Mouse (Mus musculus) midbrain, postnatal 0 days (tissue): ENCODE results near the gene Erbb4. TPM values are rescaled to one million over a fixed set of nuclear protein-coding genes. Genes with fewer than 3 reads are reported as not detected.
"Not testable (repeated sequence)": the region's sequence is repeated elsewhere in the genome, so short reads cannot be mapped to it uniquely, and the experiment has no call there.

Source experiments
- ATAC-seq: fragments of 200-750 bp; cut with Nextera tagmentation; 2 replicates; pipeline ENCODE4 v1.8.0; 2017; ENCODE audit warnings: moderate number of reproducible peaks, mild to moderate bottlenecking, moderate TSS enrichment, moderate library complexity; ENCODE audit not compliant: low FRiP score
- DNase-seq: peaks from one replicate; pipeline ENCODE4 v3.0.0-alpha.2; 2015; ENCODE audit warnings: low spot score
- H3K27ac ChIP-seq: fragments of 300-500 bp; sonication (generic); 2 replicates; pipeline ENCODE4 v1.5.1; 2014; ENCODE audit warnings: low read depth, mild to moderate bottlenecking, low read length, mixed read lengths
- H3K27me3 ChIP-seq: fragments of 300-500 bp; sonication (generic); 2 replicates; pipeline ENCODE4 v1.6.1; 2014; ENCODE audit warnings: low read length, control low read depth, mixed read lengths; ENCODE audit not compliant: insufficient read depth
- H3K36me3 ChIP-seq: fragments of 300-500 bp; sonication (generic); 2 replicates; pipeline ENCODE4 v1.6.1; 2014; ENCODE audit warnings: low read length, control low read depth, mixed read lengths; ENCODE audit not compliant: insufficient read depth
- H3K4me1 ChIP-seq: fragments of 300-500 bp; sonication (generic); 2 replicates; pipeline ENCODE4 v1.6.1; 2014; ENCODE audit warnings: mild to moderate bottlenecking, control low read depth, antibody characterized with exemption, low read length, mixed read lengths; ENCODE audit not compliant: insufficient read depth
- H3K4me2 ChIP-seq: fragments of 300-500 bp; sonication (generic); 2 replicates; pipeline ENCODE4 v1.6.1; 2014; ENCODE audit warnings: low read depth, mild to moderate bottlenecking, low read length, mixed read lengths; ENCODE audit not compliant: poor library complexity, severe bottlenecking
- H3K4me3 ChIP-seq: fragments of 300-500 bp; sonication (generic); 2 replicates; pipeline ENCODE4 v1.5.1; 2014; ENCODE audit warnings: low read depth, mild to moderate bottlenecking, low read length, moderate library complexity
- H3K9ac ChIP-seq: fragments of 300-500 bp; sonication (generic); replicated peaks from 2 replicates; pipeline ENCODE4 v1.6.1; 2014; ENCODE audit warnings: mild to moderate bottlenecking, low read length, moderate library complexity, mixed read lengths; ENCODE audit not compliant: poor library complexity, severe bottlenecking
- H3K9me3 ChIP-seq: fragments of 300-500 bp; sonication (generic); 2 replicates; pipeline ENCODE4 v1.6.1; 2016; ENCODE audit warnings: low read length, control low read depth
- CTCF ChIP-seq: IDR thresholded peaks from 2 replicates; pipeline ENCODE4 v1.5.1; 2016; ENCODE audit warnings: antibody characterized with exemption, mild to moderate bottlenecking
- WGBS: fragments of 180-500 bp; shearing (Covaris S2); extraction: QIAGEN DNeasy Blood & Tissue Kit; methylation state at CpG from one replicate; pipeline ENCODE4 v1.1.7; 2014; 5-methylcytosine and 5-hydroxymethylcytosine counted together
- polyA plus RNA-seq: library from polyadenylated mRNA; unstranded; fragments of >200 nt; fragmentation: Nextera tagmentation; extraction: Ambion mirVana; gene quantifications from 2 replicates; pipeline ENCODE4 v1.2.1, GENCODE M21; 2015
- total RNA-seq: library from RNA; depleted of rRNA; stranded (reverse); fragments of >200 nt; gene quantifications from 2 replicates; pipeline ENCODE4 v1.2.3, GENCODE M21; 2014

The Erbb4 gene
- total and polyA plus RNA-seq, 2 experiments from 2014 or later: 7.8 to 33.5 TPM

GRCm38 (mm10) chr1:68823116-68823644 lies 284.7 kb downstream of the Erbb4 start:
- Histone ChIP-seq H3K4me2 (no peak overlapping the region), H3K4me3 (no peak overlapping the region), H3K9me3 (no peaks in the 10 kb centered on the region), H3K9ac (no peak overlapping the region), H3K27me3 (no peaks in the 10 kb centered on the region), H3K27ac (no peak overlapping the region), H3K4me1 (no peaks in the 10 kb centered on the region), H3K36me3 (no peaks in the 10 kb centered on the region)
- WGBS: 42% methylated on average over 2 of the region's 2 CpGs
- no peak for ATAC-seq
- peak; percentile 18 for DNase-seq
- TF ChIP-seq CTCF: no peak

DNA sequence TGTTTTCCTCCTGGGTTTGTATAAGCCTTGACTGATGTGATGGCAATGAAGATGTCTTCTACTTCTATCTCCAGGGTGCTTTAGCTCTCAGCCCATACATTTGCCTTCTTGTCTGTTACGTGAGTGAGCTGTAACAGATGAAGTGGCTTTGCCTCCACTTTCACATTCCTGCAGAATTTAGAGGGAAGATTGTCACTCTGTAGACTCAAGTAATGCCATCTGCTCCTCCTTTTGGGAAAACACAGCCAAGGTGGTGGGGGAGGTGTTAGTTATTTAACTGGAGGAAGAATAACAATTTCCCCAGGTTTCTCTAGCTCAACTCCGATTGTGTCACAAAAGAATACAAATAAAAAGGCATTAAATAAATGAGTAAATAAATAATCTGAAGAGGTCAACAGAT lies 301.1 kb downstream of the Erbb4 start:
- ATAC-seq (no peak), DNase-seq (peak; percentile 55)
- 75% methylated on average over 2 of the region's 2 CpGs for WGBS
- TF ChIP-seq CTCF: no peak
- Histone ChIP-seq H3K9ac (no peak overlapping the region), H3K4me1 (no peaks in the 10 kb centered on the region), H3K27me3 (no peaks in the 10 kb centered on the region), H3K9me3 (no peaks in the 10 kb centered on the region), H3K4me3 (no peak overlapping the region), H3K4me2 (no peak overlapping the region), H3K27ac (no peak overlapping the region), H3K36me3 (no peaks in the 10 kb centered on the region)

- no peak for TF ChIP-seq CTCF
- H3K9me3 ChIP-seq: no peaks in the 10 kb centered on the region
- no peak overlapping the region for H3K9ac ChIP-seq
- no peaks in the 10 kb centered on the region for H3K4me1 ChIP-seq
- no peak overlapping the region for H3K27ac ChIP-seq
- ATAC-seq (no peak), DNase-seq (no peak)
- no peaks in the 10 kb centered on the region for H3K27me3 ChIP-seq
- 27% methylated on average over 4 of the region's 4 CpGs for WGBS
- no peaks in the 10 kb centered on the region for H3K36me3 ChIP-seq
- no peak overlapping the region for H3K4me3 ChIP-seq
- H3K4me2 ChIP-seq: no peak overlapping the region
Observed at GRCm38 (mm10) chr1:68787409-68788015, 320.3 kb downstream of the Erbb4 start.

DNA sequence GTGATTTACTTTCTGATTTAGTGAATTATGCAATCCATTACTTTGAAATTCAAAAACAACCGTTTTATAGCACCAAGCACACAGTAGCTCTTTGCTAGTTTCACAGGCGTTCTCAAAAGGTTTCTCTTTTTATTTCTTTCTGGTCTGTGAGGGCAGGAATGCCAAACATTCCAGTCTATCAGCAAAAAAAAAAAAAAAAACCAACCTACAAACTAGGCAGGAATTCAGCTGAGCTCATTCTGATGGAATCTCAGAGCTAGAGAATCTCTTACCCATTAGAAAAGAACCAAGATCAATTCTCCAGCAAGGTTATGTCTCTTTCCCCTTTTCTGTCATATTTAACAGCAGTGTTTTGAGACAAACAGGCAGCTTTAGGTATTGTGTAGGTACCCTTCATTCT lies 327.2 kb downstream of the Erbb4 start:
- ATAC-seq (no peak), DNase-seq (no peak)
- Histone ChIP-seq H3K4me2 (no peak overlapping the region), H3K9me3 (no peaks in the 10 kb centered on the region), H3K27me3 (no peaks in the 10 kb centered on the region), H3K27ac (no peak overlapping the region), H3K4me3 (no peak overlapping the region), H3K4me1 (no peaks in the 10 kb centered on the region), H3K36me3 (no peaks in the 10 kb centered on the region), H3K9ac (no peak overlapping the region)
- 47% methylated on average over 2 of the region's 2 CpGs for WGBS
- TF ChIP-seq CTCF: no peak

DNA sequence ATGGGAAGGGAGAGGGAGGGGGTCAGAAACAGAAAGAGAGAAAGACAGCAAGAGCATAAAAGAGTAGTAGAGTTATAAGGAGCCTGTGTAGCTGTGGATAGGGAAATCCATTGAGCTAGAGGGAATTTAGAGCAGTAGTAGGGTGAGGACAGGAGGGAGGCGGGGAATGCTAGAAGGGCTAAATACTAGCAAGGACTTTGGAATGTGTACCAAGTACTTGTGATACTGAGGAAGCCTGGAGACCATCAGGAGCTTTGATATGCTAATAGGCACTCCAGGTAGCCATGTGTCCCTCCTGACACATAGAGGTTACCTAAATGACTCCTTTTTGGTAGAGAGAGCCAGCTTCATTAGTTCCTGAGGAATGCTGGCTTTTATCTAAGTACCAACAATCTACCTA lies 327.8 kb downstream of the Erbb4 start:
- ATAC-seq: no peak
- Histone ChIP-seq H3K4me2 (no peak overlapping the region), H3K4me1 (no peaks in the 10 kb centered on the region), H3K9me3 (no peaks in the 10 kb centered on the region), H3K27me3 (no peaks in the 10 kb centered on the region), H3K9ac (no peak overlapping the region), H3K4me3 (no peak overlapping the region), H3K36me3 (no peaks in the 10 kb centered on the region), H3K27ac (no peak overlapping the region)
- DNase-seq: no peak
- WGBS: 100% methylated on average over 1 of the region's 1 CpGs
- TF ChIP-seq CTCF: no peak

DNA sequence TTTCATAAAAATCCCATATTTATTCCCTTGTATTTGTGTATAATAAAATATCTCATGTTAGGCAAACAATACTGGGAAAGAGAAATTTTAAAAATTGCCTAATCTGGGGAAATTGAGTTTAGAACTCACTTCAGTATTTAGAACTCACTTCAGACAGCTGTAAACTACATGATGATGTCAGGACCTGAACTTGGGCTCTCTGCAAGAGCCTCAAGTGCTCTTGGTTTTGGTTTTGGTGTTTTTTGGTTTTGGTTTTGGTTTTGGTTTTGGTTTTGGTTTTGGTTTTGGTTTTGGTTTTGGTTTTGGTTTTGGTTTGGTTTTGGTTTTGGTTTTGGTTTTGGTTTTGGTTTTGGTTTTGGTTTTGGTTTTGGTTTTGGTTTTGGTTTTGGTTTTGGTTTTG lies 341.8 kb downstream of the Erbb4 start:
- H3K27me3 ChIP-seq, H3K4me2 ChIP-seq, H3K27ac ChIP-seq, ATAC-seq, H3K9ac ChIP-seq, H3K4me1 ChIP-seq, H3K9me3 ChIP-seq, DNase-seq, H3K36me3 ChIP-seq, H3K4me3 ChIP-seq: not testable (repeated sequence)
